ENCODE assay signal across 9 mouse cellular contexts in genomic region chr17:46612820-46613219, GRCm38 (mm10). TPM values are rescaled to one million over a fixed set of nuclear protein-coding genes. Genes with fewer than 3 reads are reported as not detected.
DNase-seq lines count a peak whose midpoint lies in the region; ATAC-seq and TF ChIP-seq lines count a peak whose summit lies in the region.
"Had no signal": no experiment of that assay in that cellular context is flagged by ENCODE, and none has a peak within 500 bp of the region (broad histone marks: within the 10 kb centered on the region; RNA-seq: fewer than 3 reads in every experiment).

No protein-coding gene starts in this region.

- H3K9ac ChIP-seq in embryonic facial prominence, embryonic 14.5 days (ENCODE audit: low read depth, low read length), result no peak overlapping the region; the same call in 1 of the 2 replicates
- no peak overlapping the region for H3K9ac ChIP-seq in kidney, postnatal 0 days (ENCODE audit: low read depth, low read length)
- no peak overlapping the region for H3K9ac ChIP-seq in stomach, embryonic 15.5 days
- H3K9ac ChIP-seq: forebrain, embryonic 15.5 days had no signal

- WGBS in lung, adult 2 months, result 23% methylated on average over 4 of the region's 4 CpGs
- WGBS in embryonic facial prominence, embryonic 14.5 days, result 28% methylated on average over 4 of the region's 4 CpGs
- 5% methylated on average over 4 of the region's 4 CpGs for WGBS in kidney, postnatal 0 days
- 22% methylated on average over 4 of the region's 4 CpGs for WGBS in stomach, embryonic 15.5 days

- H3K4me3 ChIP-seq in lung, adult 2 months (replicated peaks; ENCODE audit: extremely low read depth, low read depth, low read length), result no peak overlapping the region
- H3K4me3 ChIP-seq in embryonic facial prominence, embryonic 14.5 days (ENCODE audit: low read depth, low read length), result no peak overlapping the region
- H3K4me3 ChIP-seq in kidney, postnatal 0 days (replicated peaks; ENCODE audit: low read depth, low read length), result no peak overlapping the region
- H3K4me3 ChIP-seq in stomach, embryonic 15.5 days (replicated peaks), result no peak overlapping the region
- H3K4me3 ChIP-seq: forebrain, embryonic 15.5 days had no signal

- peak; percentile 36 to 65 for DNase-seq in lung, adult 18-20 months
- DNase-seq in lung, adult 2 months, result no peak
- peak; percentile 49 for DNase-seq in embryonic facial prominence, embryonic 14.5 days (ENCODE audit: low spot score)
- DNase-seq in kidney, postnatal 0 days (ENCODE audit: low spot score), result peak; percentile 74
- no peak for DNase-seq in cerebellum, adult 9-11 months
- no peak for DNase-seq in layer of hippocampus, postnatal 10 days (ENCODE audit: low spot score in 2 of 2)
- DNase-seq: cerebellum, adult 2 months had no signal

- no peaks in the 10 kb centered on the region for H3K9me3 ChIP-seq in embryonic facial prominence, embryonic 14.5 days (ENCODE audit: control insufficient read depth, low read length)
- H3K9me3 ChIP-seq in kidney, postnatal 0 days (replicated peaks; ENCODE audit: low read length), result no peaks in the 10 kb centered on the region
- H3K9me3 ChIP-seq in stomach, embryonic 15.5 days, result no peaks in the 10 kb centered on the region
- H3K9me3 ChIP-seq: forebrain, embryonic 15.5 days had no signal

- 0 out of 2 replicates have a peak, but pooled peaks have one; percentile 23 for ATAC-seq in embryonic facial prominence, embryonic 14.5 days (ENCODE audit: low read depth)
- no peak for ATAC-seq in kidney, postnatal 0 days (replicated peaks; ENCODE audit: low FRiP score, low read depth)
- ATAC-seq in stomach, embryonic 15.5 days (ENCODE audit: insufficient read depth, low FRiP score, low read depth), result no peak
- ATAC-seq: forebrain, embryonic 15.5 days had no signal

- no peak for TF ChIP-seq CTCF in lung, adult 2 months (IDR thresholded peaks at IDR 0.05; ENCODE audit: insufficient read depth, low read length)
- TF ChIP-seq CTCF in kidney, postnatal 0 days (IDR thresholded peaks at IDR 0.05; ENCODE audit: low read depth), result no peak

- peaks cover 11% of the 10 kb centered on the region for H3K4me1 ChIP-seq in lung, adult 2 months (ENCODE audit: control insufficient read depth, insufficient read depth, low read length)
- peaks cover 57% of the 10 kb centered on the region for H3K4me1 ChIP-seq in embryonic facial prominence, embryonic 14.5 days (ENCODE audit: control insufficient read depth, insufficient read depth, low read length)
- peaks cover 64% of the 10 kb centered on the region for H3K4me1 ChIP-seq in kidney, postnatal 0 days (replicated peaks; ENCODE audit: insufficient read depth, low read length)
- H3K4me1 ChIP-seq in stomach, embryonic 15.5 days, result peaks cover 58% of the 10 kb centered on the region

- no peaks in the 10 kb centered on the region for H3K27me3 ChIP-seq in embryonic facial prominence, embryonic 14.5 days (replicated peaks; ENCODE audit: control insufficient read depth, insufficient read depth, low read length)
- H3K27me3 ChIP-seq in kidney, postnatal 0 days (ENCODE audit: insufficient read depth, low read length), result no peaks in the 10 kb centered on the region
- no peaks in the 10 kb centered on the region for H3K27me3 ChIP-seq in stomach, embryonic 15.5 days (replicated peaks)
- H3K27me3 ChIP-seq: forebrain, embryonic 15.5 days had no signal

- H3K4me2 ChIP-seq in embryonic facial prominence, embryonic 14.5 days (ENCODE audit: low read depth, low read length), result peak overlapping the region; percentile 7
- peak overlapping the region; percentile 39; the same call in 1 of the 2 replicates for H3K4me2 ChIP-seq in kidney, postnatal 0 days (ENCODE audit: low read length)
- no peak overlapping the region for H3K4me2 ChIP-seq in stomach, embryonic 15.5 days
- H3K4me2 ChIP-seq: forebrain, embryonic 15.5 days had no signal

- H3K27ac ChIP-seq in embryonic facial prominence, embryonic 14.5 days (replicated peaks; ENCODE audit: low read depth, low read length), result peak overlapping the region; percentile 41
- H3K27ac ChIP-seq in kidney, postnatal 0 days, result peak overlapping the region; percentile 75
- H3K27ac ChIP-seq in stomach, embryonic 15.5 days, result peak overlapping the region; percentile 80

- TF ChIP-seq POLR2A in lung, adult 2 months (IDR thresholded peaks at IDR 0.05; ENCODE audit: borderline replicate concordance, extremely low read depth, low read depth, low read length), result no peak

- no peaks in the 10 kb centered on the region for H3K36me3 ChIP-seq in embryonic facial prominence, embryonic 14.5 days (ENCODE audit: control insufficient read depth, insufficient read depth, low read length)
- H3K36me3 ChIP-seq in kidney, postnatal 0 days (ENCODE audit: insufficient read depth, low read length), result no peaks in the 10 kb centered on the region
- H3K36me3 ChIP-seq in stomach, embryonic 15.5 days, result no peaks in the 10 kb centered on the region
- H3K36me3 ChIP-seq: forebrain, embryonic 15.5 days had no signal

RNA-seq across cellular contexts. Expression of gene Ptk7, which starts 16.5 kb away (rescaled TPM):
- 52.6 and 57.3 TPM in 2 replicates for polyA plus RNA-seq in lung, adult 2 months (2012; rRNA removed)
- polyA plus RNA-seq in embryonic facial prominence, embryonic 14.5 days (2014; fragmentation: Nextera tagmentation; extraction: Ambion mirVana), result 68.0 and 90.7 TPM in 2 replicates
- 94.0 and 103 TPM in 2 replicates for polyA plus RNA-seq in kidney, postnatal 0 days (2015; fragmentation: Nextera tagmentation; extraction: Ambion mirVana)
- 87.6 and 89.8 TPM in 2 replicates for polyA plus RNA-seq in stomach, embryonic 15.5 days (2015; fragmentation: Nextera tagmentation; extraction: Ambion mirVana)
- total RNA-seq in layer of hippocampus, postnatal 10 days (2021), result 10 to 100 TPM; 16.4 to 18.9 TPM

RNA-seq across cellular contexts. Expression of gene Klc4, which starts 33.0 kb away (rescaled TPM):
- polyA plus RNA-seq in lung, adult 2 months (2012; rRNA removed), result 22.6 and 24.1 TPM in 2 replicates
- polyA plus RNA-seq in embryonic facial prominence, embryonic 14.5 days (2014; fragmentation: Nextera tagmentation; extraction: Ambion mirVana), result 15.8 and 20.3 TPM in 2 replicates
- polyA plus RNA-seq in kidney, postnatal 0 days (2015; fragmentation: Nextera tagmentation; extraction: Ambion mirVana), result 47.6 and 50.4 TPM in 2 replicates
- polyA plus RNA-seq in stomach, embryonic 15.5 days (2015; fragmentation: Nextera tagmentation; extraction: Ambion mirVana), result 38.4 and 41.4 TPM in 2 replicates
- 10 to 100 TPM; 13.4 to 14.0 TPM for total RNA-seq in layer of hippocampus, postnatal 10 days (2021)

RNA-seq across cellular contexts. Expression of gene Mrpl2, which starts 33.2 kb away (rescaled TPM):
- 52.1 and 61.5 TPM in 2 replicates for polyA plus RNA-seq in lung, adult 2 months (2012; rRNA removed)
- 91.8 and 100 TPM in 2 replicates for polyA plus RNA-seq in embryonic facial prominence, embryonic 14.5 days (2014; fragmentation: Nextera tagmentation; extraction: Ambion mirVana)
- 144 and 157 TPM in 2 replicates for polyA plus RNA-seq in kidney, postnatal 0 days (2015; fragmentation: Nextera tagmentation; extraction: Ambion mirVana)
- 112 and 126 TPM in 2 replicates for polyA plus RNA-seq in stomach, embryonic 15.5 days (2015; fragmentation: Nextera tagmentation; extraction: Ambion mirVana)
- 10 to 100 TPM; 52.4 to 54.0 TPM for total RNA-seq in layer of hippocampus, postnatal 10 days (2021)

RNA-seq across cellular contexts. Expression of gene Cul7, which starts 37.3 kb away (rescaled TPM):
- polyA plus RNA-seq in lung, adult 2 months (2012; rRNA removed), result 40.1 and 45.7 TPM in 2 replicates
- polyA plus RNA-seq in embryonic facial prominence, embryonic 14.5 days (2014; fragmentation: Nextera tagmentation; extraction: Ambion mirVana), result 48.5 and 50.1 TPM in 2 replicates
- 29.0 and 33.3 TPM in 2 replicates for polyA plus RNA-seq in kidney, postnatal 0 days (2015; fragmentation: Nextera tagmentation; extraction: Ambion mirVana)
- 42.9 and 49.5 TPM in 2 replicates for polyA plus RNA-seq in stomach, embryonic 15.5 days (2015; fragmentation: Nextera tagmentation; extraction: Ambion mirVana)
- total RNA-seq in layer of hippocampus, postnatal 10 days (2021), result 10 to 100 TPM; 33.6 to 35.0 TPM

RNA-seq across cellular contexts. Expression of gene Srf, which starts 56.8 kb away (rescaled TPM):
- 162 and 190 TPM in 2 replicates for polyA plus RNA-seq in lung, adult 2 months (2012; rRNA removed)
- 10.5 and 14.0 TPM in 2 replicates for polyA plus RNA-seq in embryonic facial prominence, embryonic 14.5 days (2014; fragmentation: Nextera tagmentation; extraction: Ambion mirVana)
- 5.5 and 6.0 TPM in 2 replicates for polyA plus RNA-seq in kidney, postnatal 0 days (2015; fragmentation: Nextera tagmentation; extraction: Ambion mirVana)
- polyA plus RNA-seq in stomach, embryonic 15.5 days (2015; fragmentation: Nextera tagmentation; extraction: Ambion mirVana), result 8.7 and 9.4 TPM in 2 replicates
- total RNA-seq in layer of hippocampus, postnatal 10 days (2021), result 10 to 100 TPM; 46.4 to 53.9 TPM

Comparison
In these comparisons a context has a peak if more than half of its experiments do, and no peak if none do; other contexts are left out.
1. DNase-seq: peak in lung, adult 18-20 months (2 of 2), embryonic facial prominence, embryonic 14.5 days (single experiment) and kidney, postnatal 0 days (single experiment); none in lung, adult 2 months (single experiment), cerebellum, adult 9-11 months (single experiment) and layer of hippocampus, postnatal 10 days (0 of 2).
2. Peak in every context shown above with its lines, with median percentiles within 50 percentile points of each other: H3K27ac ChIP-seq.